Mouse (Mus musculus): ENCODE measurements around the gene Gcm2. TPM values are rescaled to one million over a fixed set of nuclear protein-coding genes. Genes with fewer than 3 reads are reported as not detected.
A peak's percentile ranks its signal among the peaks of the same experiment; 100 is the strongest.

Gene Gcm2
- polyA plus RNA-seq, 1 experiment from 2014 or later, result 0.06 TPM

- Histone ChIP-seq H3K4me1 (no peaks in the 10 kb centered on the region), H3K36me3 (replicated peaks) (no peaks in the 10 kb centered on the region), H3K4me3 (no peak overlapping the region), H3K9me3 (no peaks in the 10 kb centered on the region), H3K27ac (replicated peaks) (no peak overlapping the region), H3K27me3 (replicated peaks; ENCODE audit: low read depth, poor library complexity, severe bottlenecking) (no peaks in the 10 kb centered on the region; the same call in 1 of the 2 replicates)
- WGBS, result 78% methylated on average over 12 of the region's 12 CpGs
- no peak for DNase-seq (ENCODE audit: low spot score)
These were observed 6.9 kb downstream of the Gcm2 start for GRCm38 (mm10) chr13:41103841-41104525.

- H3K9me3 ChIP-seq, result no peaks in the 10 kb centered on the region
- H3K27me3 ChIP-seq (replicated peaks; ENCODE audit: low read depth, poor library complexity, severe bottlenecking), result no peaks in the 10 kb centered on the region
- H3K27ac ChIP-seq (replicated peaks), result no peak overlapping the region
- no peak for DNase-seq (ENCODE audit: low spot score)
- no peaks in the 10 kb centered on the region for H3K36me3 ChIP-seq (replicated peaks)
- H3K4me1 ChIP-seq, result no peaks in the 10 kb centered on the region
- 94% methylated on average over 2 of the region's 2 CpGs for WGBS
- no peak overlapping the region for H3K4me3 ChIP-seq
These were observed 10.8 kb downstream of the Gcm2 start for GRCm38 (mm10) chr13:41100031-41100430.

- DNase-seq (ENCODE audit: low spot score), result no peak
- Histone ChIP-seq H3K36me3 (replicated peaks) (no peaks in the 10 kb centered on the region), H3K27me3 (replicated peaks; ENCODE audit: low read depth, poor library complexity, severe bottlenecking) (no peaks in the 10 kb centered on the region), H3K9me3 (no peaks in the 10 kb centered on the region), H3K27ac (replicated peaks) (no peak overlapping the region), H3K4me1 (no peaks in the 10 kb centered on the region), H3K4me3 (no peak overlapping the region)
- WGBS, result 90% methylated on average over 15 of the region's 15 CpGs
These were observed 12.5 kb downstream of the Gcm2 start for GRCm38 (mm10) chr13:41098325-41098724.

GRCm38 (mm10) chr13:41097324-41098058, 13.3 kb downstream of the Gcm2 start:
- no peak overlapping the region for H3K27ac ChIP-seq (replicated peaks)
- no peak for DNase-seq (ENCODE audit: low spot score)
- H3K4me3 ChIP-seq, result no peak overlapping the region
- H3K4me1 ChIP-seq, result peaks cover 3% of the 10 kb centered on the region
- H3K9me3 ChIP-seq, result no peaks in the 10 kb centered on the region
- 82% methylated on average over 16 of the region's 16 CpGs for WGBS
- no peaks in the 10 kb centered on the region for H3K27me3 ChIP-seq (replicated peaks; ENCODE audit: low read depth, poor library complexity, severe bottlenecking)
- H3K36me3 ChIP-seq (replicated peaks), result no peaks in the 10 kb centered on the region

GRCm38 (mm10) chr13:41094160-41094559, 16.7 kb downstream of the Gcm2 start:
- H3K27ac ChIP-seq (replicated peaks), result no peak overlapping the region
- peaks cover 9% of the 10 kb centered on the region for H3K4me1 ChIP-seq
- 88% methylated on average over 10 of the region's 10 CpGs for WGBS
- H3K9me3 ChIP-seq, result no peaks in the 10 kb centered on the region
- no peak for DNase-seq (ENCODE audit: low spot score)
- peaks cover 7% of the 10 kb centered on the region; the same call in 1 of the 2 replicates for H3K27me3 ChIP-seq (replicated peaks; ENCODE audit: low read depth, poor library complexity, severe bottlenecking)
- H3K36me3 ChIP-seq (replicated peaks), result no peaks in the 10 kb centered on the region
- no peak overlapping the region for H3K4me3 ChIP-seq

- no peaks in the 10 kb centered on the region for H3K36me3 ChIP-seq (replicated peaks)
- H3K4me3 ChIP-seq, result no peak overlapping the region
- WGBS, result 30% methylated on average over 10 of the region's 10 CpGs
- H3K9me3 ChIP-seq, result no peaks in the 10 kb centered on the region
- no peak for DNase-seq (ENCODE audit: low spot score)
- peaks cover 9% of the 10 kb centered on the region for H3K4me1 ChIP-seq
- H3K27ac ChIP-seq (replicated peaks), result no peak overlapping the region
- H3K27me3 ChIP-seq (replicated peaks; ENCODE audit: low read depth, poor library complexity, severe bottlenecking), result peaks cover 7% of the 10 kb centered on the region; the same call in 1 of the 2 replicates
These were observed 19.6 kb downstream of the Gcm2 start for GRCm38 (mm10) chr13:41091271-41091670.

- Histone ChIP-seq H3K4me1 (peaks cover 9% of the 10 kb centered on the region), H3K4me3 (no peak overlapping the region), H3K27ac (replicated peaks) (no peak overlapping the region), H3K36me3 (replicated peaks) (no peaks in the 10 kb centered on the region), H3K27me3 (replicated peaks; ENCODE audit: low read depth, poor library complexity, severe bottlenecking) (peaks cover 7% of the 10 kb centered on the region; the same call in 1 of the 2 replicates), H3K9me3 (no peaks in the 10 kb centered on the region)
- DNase-seq (ENCODE audit: low spot score), result no peak
These were observed 22.1 kb downstream of the Gcm2 start for GRCm38 (mm10) chr13:41088746-41089145.

- Histone ChIP-seq H3K27ac (replicated peaks) (no peak overlapping the region), H3K9me3 (no peaks in the 10 kb centered on the region), H3K4me1 (no peaks in the 10 kb centered on the region), H3K4me3 (no peak overlapping the region), H3K36me3 (replicated peaks) (no peaks in the 10 kb centered on the region), H3K27me3 (replicated peaks; ENCODE audit: low read depth, poor library complexity, severe bottlenecking) (peaks cover 20% of the 10 kb centered on the region)
- no peak for DNase-seq (ENCODE audit: low spot score)
- WGBS, result 15% methylated on average over 2 of the region's 2 CpGs
These were observed 25.7 kb downstream of the Gcm2 start for GRCm38 (mm10) chr13:41085140-41085539.

GRCm38 (mm10) chr13:41084521-41084920, 26.3 kb downstream of the Gcm2 start:
- H3K27ac ChIP-seq (replicated peaks), result no peak overlapping the region
- no peak overlapping the region for H3K4me3 ChIP-seq
- peaks cover 1% of the 10 kb centered on the region; the same call in 1 of the 2 replicates for H3K4me1 ChIP-seq
- H3K9me3 ChIP-seq, result no peaks in the 10 kb centered on the region
- peaks cover 22% of the 10 kb centered on the region for H3K27me3 ChIP-seq (replicated peaks; ENCODE audit: low read depth, poor library complexity, severe bottlenecking)
- WGBS, result 84% methylated on average over 3 of the region's 3 CpGs
- no peak for DNase-seq (ENCODE audit: low spot score)
- no peaks in the 10 kb centered on the region for H3K36me3 ChIP-seq (replicated peaks)

- Histone ChIP-seq H3K36me3 (replicated peaks) (no peaks in the 10 kb centered on the region), H3K4me1 (peaks cover 12% of the 10 kb centered on the region), H3K27ac (replicated peaks) (no peak overlapping the region), H3K27me3 (replicated peaks; ENCODE audit: low read depth, poor library complexity, severe bottlenecking) (peaks cover 54% of the 10 kb centered on the region), H3K4me3 (no peak overlapping the region), H3K9me3 (no peaks in the 10 kb centered on the region)
- WGBS, result 94% methylated on average over 6 of the region's 6 CpGs
- no peak for DNase-seq (ENCODE audit: low spot score)
These were observed 30.1 kb downstream of the Gcm2 start for GRCm38 (mm10) chr13:41080700-41081099.

- Histone ChIP-seq H3K27me3 (replicated peaks; ENCODE audit: low read depth, poor library complexity, severe bottlenecking) (peaks cover 54% of the 10 kb centered on the region), H3K4me3 (no peak overlapping the region)
These were observed 31.0 kb downstream of the Gcm2 start for GRCm38 (mm10) chr13:41079859-41080258.

GRCm38 (mm10) chr13:41079421-41079780, 31.4 kb downstream of the Gcm2 start, which contains the start of gene Mak:
Gene Mak (minus strand): TSS chr13:41079706.
- Histone ChIP-seq H3K36me3 (replicated peaks) (no peaks in the 10 kb centered on the region), H3K4me3 (peak within 1 kb of the TSS; percentile 68), H3K9me3 (no peaks in the 10 kb centered on the region), H3K4me1 (peaks cover 12% of the 10 kb centered on the region), H3K27me3 (replicated peaks; ENCODE audit: low read depth, poor library complexity, severe bottlenecking) (peaks cover 54% of the 10 kb centered on the region), H3K27ac (replicated peaks) (peak within 1 kb of the TSS; percentile 73)
- peak; percentile 85 for DNase-seq (ENCODE audit: low spot score)
- under 1% methylated on average over 40 of the region's 40 CpGs for WGBS

More at GRCm38 (mm10) chr13:41079859-41080258, 31.0 kb downstream of the Gcm2 start:
- no peak for DNase-seq (ENCODE audit: low spot score)
- Histone ChIP-seq H3K27ac (replicated peaks) (no peak overlapping the region), H3K9me3 (no peaks in the 10 kb centered on the region), H3K36me3 (replicated peaks) (no peaks in the 10 kb centered on the region), H3K4me1 (peaks cover 12% of the 10 kb centered on the region)
- WGBS, result 61% methylated on average over 5 of the region's 5 CpGs
